Mouse (Mus musculus): ENCODE measurements at regions not wholly inside any gene's neighbourhood (a gene's known extent, or its start where the extent isn't known, plus 50 kb on each side); places are given as distances from the start of the nearest gene placed in this dataset.

DNA sequence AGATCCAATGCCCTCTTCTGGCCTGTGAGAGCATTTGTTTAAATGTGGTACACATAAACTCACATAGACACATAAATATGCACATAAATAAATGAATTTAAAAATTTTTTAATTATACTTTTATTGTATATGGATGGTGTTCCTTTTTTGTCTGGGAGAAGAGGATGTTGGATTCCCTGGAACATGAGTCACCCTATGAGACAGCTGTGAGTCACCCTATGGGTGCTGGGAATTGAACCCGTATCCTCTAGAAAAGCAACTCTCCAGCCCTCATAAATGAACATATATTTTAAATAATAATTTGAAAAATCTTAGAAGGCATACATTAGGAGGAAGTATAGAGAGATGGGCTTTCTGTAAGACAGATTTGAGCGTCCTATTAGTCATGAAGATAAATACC is 76.1 kb upstream of the Dynlt3 start:
- DNase-seq, result no peak
- Histone ChIP-seq H3K4me3 (replicated peaks; ENCODE audit: extremely low read depth, low read depth, low read length) (no peak overlapping the region), H3K4me1 (ENCODE audit: control insufficient read depth, insufficient read depth, low read length) (no peaks in the 10 kb centered on the region)
- TF ChIP-seq CTCF (IDR thresholded peaks at IDR 0.05; ENCODE audit: insufficient read depth, low read length) (no peak), POLR2A (IDR thresholded peaks at IDR 0.05; ENCODE audit: borderline replicate concordance, extremely low read depth, low read depth, low read length) (no peak)
- WGBS, result 73% methylated on average over 2 of the region's 2 CpGs

DNA sequence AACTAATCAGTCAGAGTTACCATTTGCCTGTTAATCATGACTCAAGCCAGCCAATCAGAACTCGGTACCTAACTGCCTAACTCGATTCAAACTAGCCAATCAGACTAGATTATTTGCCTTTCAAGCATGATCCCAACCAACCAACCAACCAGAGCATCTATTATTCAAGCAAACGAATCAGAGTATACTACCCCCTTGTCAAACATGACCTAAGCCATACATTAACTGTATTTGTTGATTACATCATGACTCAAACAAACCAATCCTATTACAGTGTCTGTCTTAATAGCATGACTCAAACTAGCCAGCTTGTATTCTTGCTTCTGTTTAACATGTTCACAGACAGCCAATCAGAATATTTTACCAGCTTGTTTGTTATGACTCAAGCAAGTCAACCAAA is 79.7 kb upstream of the Dynlt3 start:
- no peak for TF ChIP-seq POLR2A (IDR thresholded peaks at IDR 0.05; ENCODE audit: borderline replicate concordance, extremely low read depth, low read depth, low read length)
- no peak for TF ChIP-seq CTCF (IDR thresholded peaks at IDR 0.05; ENCODE audit: insufficient read depth, low read length)
- WGBS, result 66% methylated on average over 3 of the region's 3 CpGs
- no peaks in the 10 kb centered on the region for H3K4me1 ChIP-seq (ENCODE audit: control insufficient read depth, insufficient read depth, low read length)
- no peak for DNase-seq
- H3K4me3 ChIP-seq (replicated peaks; ENCODE audit: extremely low read depth, low read depth, low read length), result no peak overlapping the region

DNA sequence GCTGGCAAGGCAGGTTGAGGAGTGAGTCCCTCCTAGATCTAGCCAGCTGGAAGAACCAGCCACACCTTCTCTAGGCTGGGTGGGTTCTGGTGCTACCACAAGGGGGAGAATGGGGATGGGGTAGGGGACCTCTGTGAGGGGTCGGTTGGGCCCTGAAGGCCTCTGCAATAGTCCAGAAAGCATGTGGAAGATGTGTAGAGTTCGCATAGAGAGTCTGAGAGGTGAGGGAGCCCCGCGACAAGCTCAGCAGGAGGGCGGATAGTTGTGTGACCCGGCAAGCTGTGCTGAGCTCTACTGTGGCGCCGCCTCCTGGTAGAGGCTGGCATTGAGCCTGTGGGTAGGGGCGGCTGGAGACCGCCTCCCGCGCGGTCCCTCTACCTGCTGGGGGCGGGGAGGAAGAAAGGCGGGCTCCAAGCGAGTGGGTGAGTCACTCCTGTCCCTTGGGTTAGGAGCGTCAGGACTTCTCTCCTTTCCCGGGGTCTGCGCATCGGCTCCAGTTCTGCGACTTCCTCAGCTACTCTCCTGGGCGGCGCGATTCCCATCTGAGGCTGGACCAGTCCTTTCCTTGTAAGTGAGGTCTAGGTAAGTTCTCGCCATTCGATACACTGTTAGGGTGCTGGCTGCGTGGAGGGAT is 84.6 kb upstream of the Dynlt3 start:
- Histone ChIP-seq H3K4me3 (replicated peaks; ENCODE audit: extremely low read depth, low read depth, low read length) (peak overlapping the region; percentile 43), H3K4me1 (ENCODE audit: control insufficient read depth, insufficient read depth, low read length) (no peaks in the 10 kb centered on the region)
- WGBS, result 27% methylated on average over 26 of the region's 27 CpGs
- TF ChIP-seq CTCF (IDR thresholded peaks at IDR 0.05; ENCODE audit: insufficient read depth, low read length), result no peak
- TF ChIP-seq POLR2A (IDR thresholded peaks at IDR 0.05; ENCODE audit: borderline replicate concordance, extremely low read depth, low read depth, low read length), result no peak
- peak; percentile 17 for DNase-seq

DNA sequence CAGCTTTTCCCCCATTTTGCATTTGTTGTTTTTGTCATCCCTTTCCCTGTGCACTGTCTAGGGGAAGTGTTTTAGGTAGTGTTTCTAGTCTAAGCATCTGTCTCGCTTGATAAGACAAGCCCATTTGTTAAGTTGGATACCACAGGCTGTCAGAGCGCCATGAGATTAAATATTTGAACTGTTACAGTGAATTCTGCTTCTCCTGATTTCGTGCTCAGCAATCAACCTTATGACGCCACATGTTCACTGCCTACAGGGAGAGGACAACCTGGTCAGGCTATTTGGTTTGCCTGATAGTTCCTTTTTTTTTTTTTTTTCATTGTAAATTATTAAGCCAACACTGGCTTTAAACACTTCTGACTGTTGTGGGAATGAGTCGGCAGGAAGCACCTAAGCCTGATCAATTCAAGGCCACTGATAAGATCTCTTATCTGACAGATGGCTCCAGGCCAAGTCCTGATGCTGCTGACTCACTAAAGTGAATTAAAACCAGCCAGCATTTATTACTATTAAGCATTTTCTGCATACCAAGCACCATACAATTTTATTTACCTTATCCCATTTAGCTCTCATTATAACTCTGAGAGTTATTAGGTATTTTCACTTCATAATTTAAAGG is 90.3 kb upstream of the Dynlt3 start:
- WGBS, result 49% methylated on average over 5 of the region's 5 CpGs
- no peak for DNase-seq
- no peak overlapping the region for H3K4me3 ChIP-seq (replicated peaks; ENCODE audit: extremely low read depth, low read depth, low read length)
- no peaks in the 10 kb centered on the region for H3K4me1 ChIP-seq (ENCODE audit: control insufficient read depth, insufficient read depth, low read length)
- no peak for TF ChIP-seq POLR2A (IDR thresholded peaks at IDR 0.05; ENCODE audit: borderline replicate concordance, extremely low read depth, low read depth, low read length)
- TF ChIP-seq CTCF (IDR thresholded peaks at IDR 0.05; ENCODE audit: insufficient read depth, low read length), result no peak

DNA sequence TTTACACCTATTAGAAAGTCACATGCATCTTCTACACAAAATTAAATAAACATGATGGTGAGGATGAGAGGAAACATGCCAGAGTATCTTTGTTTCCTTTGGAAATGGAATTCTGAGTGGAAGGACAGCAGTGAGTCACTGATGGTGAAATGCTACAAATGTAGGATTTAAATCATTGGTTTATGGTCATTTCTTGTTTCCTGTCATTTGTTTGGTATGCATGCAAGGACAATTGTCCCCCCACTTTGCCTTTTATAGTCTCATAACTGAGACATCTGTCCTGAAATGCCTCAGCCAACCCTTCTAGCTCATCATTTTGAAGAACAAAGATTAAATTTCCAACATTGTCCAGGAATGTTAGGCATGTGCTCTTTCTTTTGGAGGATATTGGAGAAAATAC is 77.2 kb upstream of the Hypm start:
- TF ChIP-seq POLR2A (IDR thresholded peaks at IDR 0.05; ENCODE audit: borderline replicate concordance, extremely low read depth, low read depth, low read length), result no peak
- no peak for TF ChIP-seq CTCF (IDR thresholded peaks at IDR 0.05; ENCODE audit: insufficient read depth, low read length)
- Histone ChIP-seq H3K4me1 (ENCODE audit: control insufficient read depth, insufficient read depth, low read length) (no peaks in the 10 kb centered on the region), H3K4me3 (replicated peaks; ENCODE audit: extremely low read depth, low read depth, low read length) (no peak overlapping the region)
- no peak for DNase-seq

DNA sequence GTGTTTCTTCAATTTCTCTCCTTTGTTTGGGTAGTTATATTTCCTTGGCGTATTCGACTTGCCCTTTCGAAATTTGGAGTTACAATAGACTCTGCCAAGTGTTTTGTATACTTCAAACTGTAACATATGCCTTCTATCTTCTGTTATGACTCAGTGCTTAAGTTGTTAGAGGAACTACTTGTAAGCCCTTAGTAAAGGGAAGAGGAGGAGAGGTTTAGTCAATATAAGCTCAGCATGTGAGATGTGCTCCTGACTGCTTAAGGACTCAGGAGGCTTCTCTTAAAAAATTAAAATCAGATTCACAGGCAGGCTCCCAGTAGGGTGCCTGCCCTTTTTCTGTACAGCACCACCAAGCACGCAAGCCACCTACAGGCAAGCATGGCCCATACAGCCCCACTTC is 69.2 kb upstream of the Hypm start:
- WGBS, result 74% methylated on average over 4 of the region's 4 CpGs
- TF ChIP-seq POLR2A (IDR thresholded peaks at IDR 0.05; ENCODE audit: borderline replicate concordance, extremely low read depth, low read depth, low read length), result no peak
- no peaks in the 10 kb centered on the region for H3K4me1 ChIP-seq (ENCODE audit: control insufficient read depth, insufficient read depth, low read length)
- no peak overlapping the region for H3K4me3 ChIP-seq (replicated peaks; ENCODE audit: extremely low read depth, low read depth, low read length)
- DNase-seq, result no peak

DNA sequence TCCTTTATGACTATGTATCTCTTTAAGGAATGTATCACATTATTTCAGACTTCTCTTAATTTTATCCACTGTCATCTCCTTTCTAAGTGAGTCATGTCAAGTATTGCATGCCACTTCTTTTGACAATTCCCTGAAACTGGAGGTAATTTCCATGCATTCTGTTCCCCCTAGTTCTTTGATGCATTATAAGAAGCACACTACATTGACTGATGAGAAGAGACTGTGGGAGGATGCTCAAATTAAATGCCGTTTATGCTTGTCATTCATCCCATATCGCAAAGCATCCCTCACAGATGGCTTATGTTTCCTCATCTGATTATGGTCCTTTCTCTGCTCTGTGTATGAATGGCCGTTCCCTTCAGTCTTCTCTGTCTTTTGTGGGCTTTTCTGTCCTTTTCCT is 57.2 kb upstream of the Hypm start:
- TF ChIP-seq POLR2A (IDR thresholded peaks at IDR 0.05; ENCODE audit: borderline replicate concordance, extremely low read depth, low read depth, low read length) (no peak), CTCF (IDR thresholded peaks at IDR 0.05; ENCODE audit: insufficient read depth, low read length) (no peak)
- 79% methylated on average over 3 of the region's 3 CpGs for WGBS
- Histone ChIP-seq H3K4me1 (ENCODE audit: control insufficient read depth, insufficient read depth, low read length) (no peaks in the 10 kb centered on the region), H3K4me3 (replicated peaks; ENCODE audit: extremely low read depth, low read depth, low read length) (no peak overlapping the region)
- no peak for DNase-seq

Measured in lung, adult 2 months (tissue).